Mouse (Mus musculus) spleen, adult 2 months (tissue): ENCODE data around the gene Acy3. TPM values are rescaled to one million over a fixed set of nuclear protein-coding genes. Genes with fewer than 3 reads are reported as not detected.

Experiments used
- DNase-seq, 2 experiments: peaks; one replicate each; pipeline versions ENCODE4 v3.0.0 to v3.0.0-alpha.2; 2012 to 2021; ENCODE audit warnings: low spot score in 2 of 2, low read depth in 1 of 2
- H3K27ac ChIP-seq: fragments of 200-500 bp; 2 replicates; pipeline ENCODE4 v1.5.1; 2012; ENCODE audit warnings: low read length, inconsistent platforms; ENCODE audit not compliant: insufficient read depth
- H3K27me3 ChIP-seq: fragments of 200-500 bp; 2 replicates; pipeline ENCODE4 v1.6.1; 2012; ENCODE audit warnings: mild to moderate bottlenecking, moderate library complexity, low read length, inconsistent platforms; ENCODE audit not compliant: control insufficient read depth, insufficient read depth
- H3K36me3 ChIP-seq: fragments of 200-500 bp; 2 replicates; pipeline ENCODE4 v1.6.1; 2012; ENCODE audit warnings: mild to moderate bottlenecking, low read length, inconsistent platforms; ENCODE audit not compliant: control insufficient read depth, insufficient read depth
- H3K4me1 ChIP-seq: fragments of 200-500 bp; 2 replicates; pipeline ENCODE4 v1.6.1; 2011; ENCODE audit warnings: inconsistent platforms; ENCODE audit not compliant: control insufficient read depth, insufficient read depth, insufficient read length
- H3K4me3 ChIP-seq: fragments of 200-500 bp; 2 replicates; pipeline ENCODE4 v1.5.1; 2011; ENCODE audit warnings: mild to moderate bottlenecking, inconsistent platforms; ENCODE audit not compliant: insufficient read depth, insufficient read length; ENCODE audit errors: extremely low read depth
- CTCF ChIP-seq: fragments of 200-500 bp; IDR thresholded peaks from 2 replicates; pipeline ENCODE4 v1.5.1; 2011; ENCODE audit warnings: mild to moderate bottlenecking, inconsistent platforms; ENCODE audit not compliant: insufficient read depth, insufficient read length, insufficient replicate concordance; ENCODE audit errors: extremely low read depth
- POLR2A ChIP-seq: fragments of 200-500 bp; IDR thresholded peaks from 2 replicates; pipeline ENCODE4 v1.6.1; 2011; ENCODE audit warnings: low read depth, low read length, inconsistent platforms
- WGBS: fragments of 180-500 bp; shearing (Covaris S2); methylation state at CpG from one replicate; pipeline ENCODE4 v1.1.7; 2018; 5-methylcytosine and 5-hydroxymethylcytosine counted together
- polyA plus RNA-seq: library from polyadenylated mRNA; depleted of rRNA; stranded (reverse); fragments of >200 nt; gene quantifications from 2 replicates; pipeline ENCODE4 v1.2.3, GENCODE M21; 2012

The Acy3 gene
- polyA plus RNA-seq, 1 experiment, result 9.6 TPM

DNA sequence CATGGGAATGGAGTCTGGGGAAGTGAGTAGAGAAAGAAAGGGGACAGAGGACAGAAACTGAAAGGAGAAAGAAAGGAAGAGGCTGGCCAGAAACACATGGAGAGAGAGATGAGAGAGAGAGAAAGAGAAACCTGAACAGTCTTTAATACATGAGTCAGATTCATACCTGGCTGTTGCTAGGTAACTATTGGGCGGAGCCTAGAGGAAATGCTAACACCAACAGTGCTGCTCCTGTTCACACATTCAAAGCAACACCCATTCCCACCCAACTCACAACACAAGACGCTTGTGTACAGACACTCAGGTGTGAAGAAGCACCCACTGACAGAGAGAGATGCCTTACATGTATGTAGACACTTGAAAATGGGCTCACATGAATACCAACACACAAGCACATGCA is 10.5 kb upstream of the Acy3 start:
- Histone ChIP-seq H3K27me3 (no peaks in the 10 kb centered on the region), H3K36me3 (no peaks in the 10 kb centered on the region)
- 76% methylated on average over 2 of the region's 2 CpGs for WGBS

DNA sequence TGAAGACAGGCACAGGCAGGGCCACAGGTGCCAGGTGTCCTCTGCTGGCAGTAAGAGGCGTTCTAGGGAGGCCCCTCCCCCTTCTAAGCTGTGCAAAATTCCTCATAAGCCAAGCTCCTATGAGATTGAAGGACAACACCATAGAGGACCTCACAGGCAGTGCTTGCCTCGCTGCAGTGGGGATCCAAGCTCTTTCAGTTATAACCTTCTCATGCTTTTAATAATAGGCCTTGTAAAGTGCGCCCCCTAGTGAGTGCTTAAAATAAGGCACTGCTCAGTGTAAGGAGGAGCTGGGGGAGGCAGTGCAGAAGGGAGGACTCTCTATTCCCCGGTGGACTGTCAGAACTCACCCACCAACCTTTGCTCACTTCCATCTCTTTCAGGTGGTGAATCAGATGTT is 6.1 kb upstream of the Acy3 start:
- peak; percentile 65 to 73 for DNase-seq
- 13% methylated on average over 4 of the region's 4 CpGs for whole genome bisulfite sequencing
- Histone ChIP-seq H3K27ac (no peak overlapping the region), H3K4me1 (no peaks in the 10 kb centered on the region), H3K27me3 (no peaks in the 10 kb centered on the region), H3K4me3 (no peak overlapping the region), H3K36me3 (no peaks in the 10 kb centered on the region)
- TF ChIP-seq POLR2A (no peak), CTCF (peak; percentile 60; the same call in 1 of the 2 replicates)

More for the DNA sequence above, 10.5 kb upstream of the Acy3 start:
- Histone ChIP-seq H3K4me3 (no peak overlapping the region), H3K4me1 (no peaks in the 10 kb centered on the region), H3K27ac (no peak overlapping the region)
- DNase-seq, result no peak
- TF ChIP-seq CTCF, result no peak
- no peak for TF ChIP-seq POLR2A

DNA sequence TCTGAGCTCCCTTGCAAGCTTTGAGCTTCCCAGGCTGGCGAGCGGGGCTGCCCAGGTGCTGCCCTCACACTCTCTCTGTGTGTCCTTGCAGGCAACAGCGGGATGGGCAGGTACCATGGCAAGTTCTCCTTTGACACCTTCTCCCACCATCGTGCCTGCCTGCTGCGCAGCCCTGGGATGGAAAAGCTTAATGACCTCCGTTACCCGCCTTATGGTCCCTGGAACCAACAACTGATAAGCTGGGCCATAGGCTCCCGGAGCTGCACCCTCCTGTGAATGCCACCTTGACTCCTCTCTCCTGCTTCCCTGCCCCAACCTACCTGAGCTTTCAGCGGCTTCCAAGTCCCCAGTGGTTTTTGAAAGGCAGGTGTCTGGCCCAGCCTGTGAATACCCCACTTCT is 5.5 kb upstream of the Acy3 start:
- no peaks in the 10 kb centered on the region for H3K27me3 ChIP-seq
- DNase-seq, result no peak
- WGBS, result 88% methylated on average over 9 of the region's 9 CpGs
- TF ChIP-seq CTCF (no peak), POLR2A (no peak)
- H3K27ac ChIP-seq, result no peak overlapping the region
- no peak overlapping the region for H3K4me3 ChIP-seq
- H3K4me1 ChIP-seq, result no peaks in the 10 kb centered on the region
- H3K36me3 ChIP-seq, result no peaks in the 10 kb centered on the region

DNA sequence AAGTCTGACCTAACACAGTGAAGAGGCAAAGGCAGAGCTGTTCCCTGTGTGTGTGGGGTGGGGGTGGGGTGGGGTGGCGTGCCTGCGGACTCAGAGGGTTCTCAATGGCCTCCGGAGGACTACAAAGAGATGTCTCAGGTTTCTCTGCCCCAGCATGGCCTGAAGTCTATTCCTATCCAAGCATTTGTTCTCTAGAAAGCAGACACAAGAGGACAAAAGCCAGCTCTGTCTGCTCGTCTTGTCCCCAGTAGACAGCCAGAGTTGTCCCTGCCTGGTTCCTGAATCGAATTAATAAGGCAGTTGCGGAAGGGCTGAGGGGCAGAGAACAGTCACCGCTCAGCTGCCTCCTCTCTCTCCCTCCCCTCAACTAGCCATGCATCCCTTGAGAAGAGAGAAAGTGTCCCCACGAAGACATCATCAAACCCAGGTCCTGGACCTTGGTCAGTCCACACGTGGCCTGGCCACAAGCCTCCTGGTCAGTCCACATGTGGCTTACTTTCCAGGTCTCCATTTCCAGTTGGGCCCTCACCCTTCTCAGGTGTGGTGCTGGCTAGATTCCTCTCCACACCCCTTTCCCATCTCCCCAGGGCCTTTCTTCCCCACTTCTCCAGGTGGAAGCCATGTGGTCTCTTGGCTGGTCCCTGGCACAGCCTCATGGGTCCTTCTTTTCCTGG is 2.7 kb upstream of the Acy3 start:
- Histone ChIP-seq H3K4me3 (no peak overlapping the region), H3K27ac (no peak overlapping the region), H3K36me3 (no peaks in the 10 kb centered on the region), H3K27me3 (no peaks in the 10 kb centered on the region), H3K4me1 (no peaks in the 10 kb centered on the region)
- WGBS, result 89% methylated on average over 9 of the region's 9 CpGs
- no peak for TF ChIP-seq CTCF
- TF ChIP-seq POLR2A, result no peak
- no peak for DNase-seq

DNA sequence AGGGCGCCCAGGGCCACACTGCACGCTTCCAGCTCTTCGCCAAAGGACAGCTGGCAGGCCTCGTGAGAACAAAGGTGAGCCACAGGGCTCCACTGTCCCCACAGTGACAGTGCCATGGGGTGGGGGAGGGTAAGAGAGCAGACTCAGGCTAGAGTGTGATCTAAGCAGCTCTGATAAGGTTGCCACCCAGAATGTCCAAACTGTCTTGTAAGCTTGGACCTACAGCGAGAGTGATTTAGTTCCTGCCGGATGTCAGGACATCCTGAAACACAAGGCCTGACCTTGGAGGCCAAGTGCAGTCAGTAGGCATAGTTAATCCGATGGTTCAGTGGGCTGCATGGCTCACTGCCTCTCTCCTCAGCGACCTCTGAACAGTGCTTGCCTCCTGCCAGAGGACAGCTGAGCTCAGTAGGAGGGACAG is 1.1 kb upstream of the Acy3 start:
- Histone ChIP-seq H3K27ac (no peak overlapping the region), H3K4me1 (no peaks in the 10 kb centered on the region), H3K36me3 (no peaks in the 10 kb centered on the region), H3K4me3 (no peak overlapping the region), H3K27me3 (no peaks in the 10 kb centered on the region)
- no peak for DNase-seq
- WGBS, result 29% methylated on average over 8 of the region's 8 CpGs
- TF ChIP-seq POLR2A (no peak), CTCF (no peak)

DNA sequence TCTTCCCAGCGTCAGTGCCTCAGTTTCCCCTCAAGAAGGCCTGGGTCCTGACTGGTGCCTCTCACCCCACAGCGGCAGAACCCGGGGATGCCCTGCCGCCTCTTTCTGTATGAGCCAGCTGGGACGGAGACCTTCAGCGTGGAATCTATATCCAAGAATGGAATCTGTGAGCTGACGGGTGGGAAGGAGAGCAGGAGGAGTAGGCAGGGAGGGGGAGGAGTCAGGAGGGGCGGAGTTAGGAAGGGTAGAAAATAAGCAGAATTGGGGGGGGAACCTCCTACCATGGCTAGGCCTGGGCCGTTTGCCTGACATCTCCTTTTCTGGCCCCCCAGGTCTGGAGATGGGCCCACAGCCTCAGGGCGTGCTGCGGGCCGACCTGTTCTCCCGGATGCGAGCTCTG is 1.7 kb downstream of the Acy3 start:
- Histone ChIP-seq H3K36me3 (no peaks in the 10 kb centered on the region), H3K27ac (no peak overlapping the region), H3K27me3 (no peaks in the 10 kb centered on the region), H3K4me3 (no peak overlapping the region), H3K4me1 (no peaks in the 10 kb centered on the region)
- 97% methylated on average over 14 of the region's 14 CpGs for WGBS
- TF ChIP-seq POLR2A, result no peak
- TF ChIP-seq CTCF, result no peak
- no peak for DNase-seq

DNA sequence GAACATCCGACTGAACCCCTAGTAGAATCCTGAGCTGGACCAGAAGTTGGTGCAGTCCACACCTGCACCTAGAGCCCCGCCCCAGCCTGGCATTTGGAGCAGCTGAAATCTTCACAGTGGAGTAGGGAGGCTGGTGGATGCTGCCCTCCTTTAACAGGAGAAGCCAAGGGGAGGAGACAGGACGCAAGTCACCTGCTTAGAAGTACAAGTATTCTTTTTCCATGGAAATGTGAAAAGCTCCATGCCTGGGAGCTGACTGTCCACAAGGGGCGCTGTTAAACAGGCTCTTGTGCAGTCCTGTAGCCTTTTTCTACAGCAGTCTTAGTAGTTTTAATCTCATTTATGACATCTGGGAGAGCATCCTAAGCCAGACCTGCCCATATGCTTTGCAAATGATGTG is 2.4 kb downstream of the Acy3 start:
- Histone ChIP-seq H3K27ac (no peak overlapping the region), H3K4me1 (no peaks in the 10 kb centered on the region), H3K27me3 (no peaks in the 10 kb centered on the region), H3K36me3 (no peaks in the 10 kb centered on the region), H3K4me3 (no peak overlapping the region)
- WGBS, result 97% methylated on average over 4 of the region's 4 CpGs
- DNase-seq, result no peak
- no peak for TF ChIP-seq CTCF
- TF ChIP-seq POLR2A, result no peak
